Mouse (Mus musculus): ENCODE measurements around the gene Grb7. TPM values are rescaled to one million over a fixed set of nuclear protein-coding genes. Genes with fewer than 3 reads are reported as not detected.

Grb7 gene
- total and polyA plus RNA-seq, 3 experiments = 0.11 to 0.72 (median 0.31) TPM

DNA sequence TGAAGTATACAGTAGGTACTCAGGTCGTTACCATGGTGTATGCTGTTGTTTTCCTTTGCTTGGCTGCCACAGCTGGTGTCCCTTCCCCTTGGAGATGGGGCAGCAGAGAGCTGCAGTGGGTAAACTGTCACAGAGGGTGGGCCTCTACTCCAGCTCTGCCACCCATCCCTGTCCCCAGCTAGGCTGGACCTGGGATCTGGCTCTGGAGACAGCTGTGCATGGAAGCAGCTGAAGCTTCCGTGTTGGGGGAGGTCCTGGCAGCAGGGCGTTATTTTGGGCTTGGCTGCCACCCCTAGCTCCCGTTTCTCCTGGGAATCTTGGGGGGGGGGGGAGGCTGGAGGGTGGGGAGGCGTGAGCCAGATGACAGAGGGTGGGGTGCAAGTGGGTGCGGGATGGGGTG lies 27.9 kb upstream of the Grb7 start:
- Histone ChIP-seq H3K79me2 (replicated peaks; ENCODE audit: control insufficient read depth, insufficient read depth, low read length) (peaks cover 4% of the 10 kb centered on the region), H3K27ac (no peak overlapping the region), H3K4me3 (no peak overlapping the region), H3K27me3 (ENCODE audit: control insufficient read depth, insufficient read depth, low read length) (no peaks in the 10 kb centered on the region), H3K36me3 (ENCODE audit: control insufficient read depth, insufficient read depth, low read length) (no peaks in the 10 kb centered on the region), H3K4me1 (ENCODE audit: control insufficient read depth, insufficient read depth, low read length) (peaks cover 7% of the 10 kb centered on the region), H3K9ac (ENCODE audit: low read depth, low read length) (no peak overlapping the region)
- WGBS = 26% methylated on average over 6 of the region's 6 CpGs
- TF ChIP-seq POLR2A (IDR thresholded peaks at IDR 0.05; ENCODE audit: insufficient read depth, low read depth, low read length) = no peak
- TF ChIP-seq EP300 (IDR thresholded peaks at IDR 0.05; ENCODE audit: insufficient read depth, low read depth, low read length) = no peak
- no peak for TF ChIP-seq CTCF (IDR thresholded peaks at IDR 0.05)
- DNase-seq = peak in 1 of 2 experiments; percentile 17
- intact Hi-C loops (cut with DNase I) = no loop called here

DNA sequence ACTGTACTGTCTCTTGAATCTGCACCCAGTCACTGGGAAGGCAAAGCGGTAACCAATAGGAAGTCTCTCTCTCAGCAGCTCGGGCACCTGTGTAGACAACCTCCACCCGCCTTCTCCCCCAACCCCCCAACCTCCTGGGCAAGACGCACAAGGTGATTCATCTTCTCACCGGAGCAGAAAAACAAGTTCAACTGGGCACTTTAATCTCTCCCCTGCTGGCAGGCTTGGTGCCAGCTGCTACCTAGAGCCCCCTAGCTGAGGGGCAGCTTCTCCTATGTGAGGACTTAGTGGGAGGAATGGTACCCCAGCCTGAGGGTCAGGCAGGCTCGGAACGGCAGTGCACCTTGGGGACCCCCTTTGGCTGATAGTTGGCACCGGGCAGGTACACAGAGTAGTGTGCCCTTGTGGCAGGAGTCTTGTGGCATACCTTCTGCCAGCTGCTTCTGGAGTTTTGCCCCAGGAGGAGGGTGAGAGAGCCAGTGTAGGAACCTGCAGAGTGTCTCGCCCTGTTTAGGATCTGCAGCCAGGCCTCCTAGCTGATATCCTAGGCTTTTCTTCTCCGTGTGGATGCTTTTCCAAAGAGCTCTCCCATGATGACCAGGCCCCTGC lies 27.2 kb upstream of the Grb7 start:
- Histone ChIP-seq H3K4me3 (no peak overlapping the region), H3K79me2 (replicated peaks; ENCODE audit: control insufficient read depth, insufficient read depth, low read length) (peaks cover 4% of the 10 kb centered on the region), H3K4me1 (ENCODE audit: control insufficient read depth, insufficient read depth, low read length) (peaks cover 7% of the 10 kb centered on the region), H3K27ac (no peak overlapping the region), H3K9ac (ENCODE audit: low read depth, low read length) (no peak overlapping the region), H3K36me3 (ENCODE audit: control insufficient read depth, insufficient read depth, low read length) (no peaks in the 10 kb centered on the region), H3K27me3 (ENCODE audit: control insufficient read depth, insufficient read depth, low read length) (no peaks in the 10 kb centered on the region)
- intact Hi-C loops (cut with DNase I) = no loop called here
- DNase-seq = peak in 1 of 2 experiments; percentile 17
- TF ChIP-seq EP300 (IDR thresholded peaks at IDR 0.05; ENCODE audit: insufficient read depth, low read depth, low read length) = no peak
- no peak for TF ChIP-seq POLR2A (IDR thresholded peaks at IDR 0.05; ENCODE audit: insufficient read depth, low read depth, low read length)
- TF ChIP-seq CTCF (IDR thresholded peaks at IDR 0.05) = no peak
- 82% methylated on average over 10 of the region's 10 CpGs for WGBS

DNA sequence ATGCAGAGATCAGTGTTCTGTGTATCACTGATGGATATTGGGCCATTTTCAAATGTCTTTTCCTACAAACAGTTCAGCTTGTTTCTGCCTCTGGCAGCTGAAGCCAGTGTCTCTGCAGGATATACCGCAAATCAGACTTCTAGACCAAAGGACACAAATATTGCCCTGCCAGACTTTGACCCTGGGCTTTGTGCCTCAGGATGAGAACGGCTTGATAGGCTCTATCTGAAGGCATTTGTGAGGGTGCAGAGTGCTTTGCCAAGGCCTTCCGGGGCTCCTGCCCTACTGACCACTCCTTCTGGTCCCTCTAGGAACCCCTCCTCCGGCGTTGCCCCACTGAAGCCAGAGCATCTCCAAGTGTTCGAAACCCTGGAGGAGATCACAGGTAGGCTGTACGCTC lies 19.6 kb upstream of the Grb7 start:
- intact Hi-C loops (cut with DNase I) = no loop called here
- H3K9ac ChIP-seq (ENCODE audit: low read depth, low read length) = no peak overlapping the region
- 93% methylated on average over 7 of the region's 7 CpGs for WGBS
- no peaks in the 10 kb centered on the region for H3K27me3 ChIP-seq (ENCODE audit: control insufficient read depth, insufficient read depth, low read length)
- no peak overlapping the region for H3K27ac ChIP-seq
- no peak for TF ChIP-seq EP300 (IDR thresholded peaks at IDR 0.05; ENCODE audit: insufficient read depth, low read depth, low read length)
- no peak for TF ChIP-seq POLR2A (IDR thresholded peaks at IDR 0.05; ENCODE audit: insufficient read depth, low read depth, low read length)
- TF ChIP-seq CTCF (IDR thresholded peaks at IDR 0.05) = no peak
- no peak for DNase-seq
- H3K79me2 ChIP-seq (replicated peaks; ENCODE audit: control insufficient read depth, insufficient read depth, low read length) = peaks cover 2% of the 10 kb centered on the region
- H3K36me3 ChIP-seq (ENCODE audit: control insufficient read depth, insufficient read depth, low read length) = no peaks in the 10 kb centered on the region
- H3K4me3 ChIP-seq = no peak overlapping the region
- no peaks in the 10 kb centered on the region for H3K4me1 ChIP-seq (ENCODE audit: control insufficient read depth, insufficient read depth, low read length)

DNA sequence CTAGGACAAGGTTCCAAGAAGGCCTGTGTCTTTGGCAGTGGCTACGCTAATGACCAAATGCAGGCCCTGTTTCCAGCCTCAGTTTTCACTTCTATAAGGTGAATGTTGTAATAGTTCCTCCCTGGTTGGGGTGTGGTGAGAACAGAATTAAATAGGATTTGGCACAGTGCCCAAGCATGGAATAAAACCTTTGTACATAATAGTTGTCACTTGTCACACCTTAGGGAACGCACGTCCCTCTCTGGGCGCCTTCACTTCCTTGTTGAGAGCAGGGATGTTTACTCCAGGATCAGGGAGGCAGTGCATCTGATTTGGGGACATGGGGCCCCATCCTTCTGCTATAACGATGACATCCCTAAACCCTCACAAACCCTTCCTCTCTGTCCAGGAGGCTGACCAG lies 17.8 kb upstream of the Grb7 start:
- H3K27me3 ChIP-seq (ENCODE audit: control insufficient read depth, insufficient read depth, low read length) = no peaks in the 10 kb centered on the region
- no peaks in the 10 kb centered on the region for H3K4me1 ChIP-seq (ENCODE audit: control insufficient read depth, insufficient read depth, low read length)
- H3K9ac ChIP-seq (ENCODE audit: low read depth, low read length) = no peak overlapping the region
- no peak for TF ChIP-seq EP300 (IDR thresholded peaks at IDR 0.05; ENCODE audit: insufficient read depth, low read depth, low read length)
- no peak for TF ChIP-seq POLR2A (IDR thresholded peaks at IDR 0.05; ENCODE audit: insufficient read depth, low read depth, low read length)
- no peak for TF ChIP-seq CTCF (IDR thresholded peaks at IDR 0.05)
- H3K27ac ChIP-seq = no peak overlapping the region
- DNase-seq = no peak
- 71% methylated on average over 5 of the region's 5 CpGs for WGBS
- H3K36me3 ChIP-seq (ENCODE audit: control insufficient read depth, insufficient read depth, low read length) = no peaks in the 10 kb centered on the region
- H3K79me2 ChIP-seq (replicated peaks; ENCODE audit: control insufficient read depth, insufficient read depth, low read length) = no peaks in the 10 kb centered on the region
- no peak overlapping the region for H3K4me3 ChIP-seq
- intact Hi-C loops (cut with DNase I) = no loop called here

DNA sequence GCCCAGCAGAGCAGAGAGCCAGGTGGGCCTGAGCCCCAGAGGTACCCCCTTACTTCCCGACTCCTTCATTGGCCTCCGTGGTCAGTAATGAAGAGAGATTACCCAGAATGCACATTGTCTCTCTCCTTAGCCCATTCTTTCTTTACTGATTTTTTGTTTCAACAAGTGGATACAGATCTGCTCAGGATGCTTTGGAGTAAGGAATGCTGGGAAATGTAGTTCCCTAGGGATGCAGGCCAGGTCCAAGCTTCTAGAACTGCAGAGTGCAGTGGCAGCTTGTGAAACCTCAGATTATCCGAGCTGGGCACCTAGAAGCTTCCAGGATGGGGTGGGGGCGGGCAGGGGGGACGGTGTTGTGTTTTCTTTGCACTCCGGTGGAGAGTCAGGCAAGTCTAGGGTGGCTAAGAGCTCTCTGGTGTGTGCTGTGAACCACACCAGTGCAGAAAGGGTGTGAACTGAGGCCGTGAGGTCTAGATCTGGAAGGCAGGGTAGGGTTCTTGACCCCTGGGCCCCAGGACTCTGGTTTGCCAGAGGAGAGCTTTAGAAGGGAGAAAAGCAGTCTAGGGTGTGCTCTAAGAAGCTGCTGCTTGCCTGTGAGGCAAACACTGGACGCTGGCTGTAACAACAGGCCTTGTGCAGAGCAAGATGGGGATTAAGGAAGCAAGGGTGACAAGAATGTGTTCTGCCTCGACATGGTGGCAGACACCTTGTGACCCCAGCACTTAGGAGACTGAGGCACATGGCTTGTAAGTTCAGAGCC lies 14.3 kb upstream of the Grb7 start:
- H3K4me3 ChIP-seq = no peak overlapping the region
- no peaks in the 10 kb centered on the region for H3K36me3 ChIP-seq (ENCODE audit: control insufficient read depth, insufficient read depth, low read length)
- intact Hi-C loops (cut with DNase I) = no loop called here
- H3K79me2 ChIP-seq (replicated peaks; ENCODE audit: control insufficient read depth, insufficient read depth, low read length) = no peaks in the 10 kb centered on the region
- DNase-seq = no peak
- H3K27ac ChIP-seq = no peak overlapping the region
- no peak overlapping the region for H3K9ac ChIP-seq (ENCODE audit: low read depth, low read length)
- WGBS = 81% methylated on average over 9 of the region's 9 CpGs
- H3K4me1 ChIP-seq (ENCODE audit: control insufficient read depth, insufficient read depth, low read length) = no peaks in the 10 kb centered on the region
- no peaks in the 10 kb centered on the region for H3K27me3 ChIP-seq (ENCODE audit: control insufficient read depth, insufficient read depth, low read length)
- TF ChIP-seq CTCF (IDR thresholded peaks at IDR 0.05) = no peak
- TF ChIP-seq EP300 (IDR thresholded peaks at IDR 0.05; ENCODE audit: insufficient read depth, low read depth, low read length) = no peak
- TF ChIP-seq POLR2A (IDR thresholded peaks at IDR 0.05; ENCODE audit: insufficient read depth, low read depth, low read length) = no peak

DNA sequence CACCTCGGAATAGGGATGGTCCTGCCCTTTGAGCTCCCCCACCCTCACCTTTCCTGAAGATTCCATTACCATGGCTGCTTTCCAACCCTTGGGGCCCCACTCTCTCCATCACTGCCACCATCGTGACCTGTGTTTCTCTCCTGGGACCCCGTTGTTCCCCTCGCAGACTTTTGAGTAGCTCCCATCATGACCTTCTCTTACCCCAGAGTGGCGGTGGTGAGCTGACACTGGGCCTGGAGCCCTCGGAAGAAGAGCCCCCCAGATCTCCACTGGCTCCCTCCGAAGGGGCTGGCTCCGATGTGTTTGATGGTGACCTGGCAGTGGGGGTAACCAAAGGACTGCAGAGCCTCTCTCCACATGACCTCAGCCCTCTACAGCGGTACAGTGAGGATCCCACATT lies 10.5 kb upstream of the Grb7 start:
- Histone ChIP-seq H3K36me3 (ENCODE audit: control insufficient read depth, insufficient read depth, low read length) (no peaks in the 10 kb centered on the region), H3K4me3 (no peak overlapping the region), H3K9ac (ENCODE audit: low read depth, low read length) (no peak overlapping the region), H3K27ac (no peak overlapping the region), H3K79me2 (replicated peaks; ENCODE audit: control insufficient read depth, insufficient read depth, low read length) (no peaks in the 10 kb centered on the region), H3K4me1 (ENCODE audit: control insufficient read depth, insufficient read depth, low read length) (no peaks in the 10 kb centered on the region; the same call in 1 of the 2 replicates), H3K27me3 (ENCODE audit: control insufficient read depth, insufficient read depth, low read length) (no peaks in the 10 kb centered on the region)
- no peak for DNase-seq
- TF ChIP-seq EP300 (IDR thresholded peaks at IDR 0.05; ENCODE audit: insufficient read depth, low read depth, low read length) = no peak
- no peak for TF ChIP-seq CTCF (IDR thresholded peaks at IDR 0.05)
- no peak for TF ChIP-seq POLR2A (IDR thresholded peaks at IDR 0.05; ENCODE audit: insufficient read depth, low read depth, low read length)
- intact Hi-C loops (cut with DNase I) = no loop called here
- 88% methylated on average over 9 of the region's 9 CpGs for WGBS

All from heart, adult 2 months (tissue).